Mouse (Mus musculus) kidney, postnatal 0 days (tissue): ENCODE measurements around the gene N6amt1. TPM values are rescaled to one million over a fixed set of nuclear protein-coding genes. Genes with fewer than 3 reads are reported as not detected.

Source experiments
- ATAC-seq: fragments of 200-750 bp; cut with Nextera tagmentation; replicated peaks from 2 replicates; pipeline ENCODE4 v1.8.0; 2017; ENCODE audit warnings: low read depth, moderate number of reproducible peaks, moderate TSS enrichment, moderate library complexity; ENCODE audit not compliant: low FRiP score
- DNase-seq: peaks from one replicate; pipeline ENCODE4 v3.0.0-alpha.2; 2016; ENCODE audit warnings: low spot score
- H3K27ac ChIP-seq: fragments of 300-500 bp; sonication (generic); 2 replicates; pipeline ENCODE4 v1.5.1; 2014; ENCODE audit warnings: mild to moderate bottlenecking
- H3K27me3 ChIP-seq: fragments of 300-500 bp; sonication (generic); 2 replicates; pipeline ENCODE4 v1.6.1; 2014; ENCODE audit warnings: low read length, mixed read lengths; ENCODE audit not compliant: insufficient read depth
- H3K36me3 ChIP-seq: fragments of 300-500 bp; sonication (generic); 2 replicates; pipeline ENCODE4 v1.6.1; 2014; ENCODE audit warnings: low read length, mixed read lengths; ENCODE audit not compliant: insufficient read depth
- H3K4me1 ChIP-seq: fragments of 300-500 bp; sonication (generic); replicated peaks from 2 replicates; pipeline ENCODE4 v1.6.1; 2014; ENCODE audit warnings: antibody characterized with exemption, low read length, mixed read lengths; ENCODE audit not compliant: insufficient read depth
- H3K4me2 ChIP-seq: fragments of 300-500 bp; sonication (generic); 2 replicates; pipeline ENCODE4 v1.6.1; 2014; ENCODE audit warnings: mild to moderate bottlenecking, low read length, moderate library complexity, mixed read lengths
- H3K4me3 ChIP-seq: fragments of 300-500 bp; sonication (generic); replicated peaks from 2 replicates; pipeline ENCODE4 v1.5.1; 2014; ENCODE audit warnings: low read depth, low read length
- H3K9ac ChIP-seq: fragments of 300-500 bp; sonication (generic); 2 replicates; pipeline ENCODE4 v1.6.1; 2014; ENCODE audit warnings: low read depth, low read length
- H3K9me3 ChIP-seq: fragments of 300-500 bp; sonication (generic); replicated peaks from 2 replicates; pipeline ENCODE4 v1.6.1; 2016; ENCODE audit warnings: low read length, inconsistent platforms, mixed read lengths
- CTCF ChIP-seq: IDR thresholded peaks from 2 replicates; pipeline ENCODE4 v1.5.1; 2016; ENCODE audit warnings: antibody characterized with exemption, low read depth, mild to moderate bottlenecking, moderate library complexity
- WGBS: fragments of 180-500 bp; shearing (Covaris S2); extraction: QIAGEN DNeasy Blood & Tissue Kit; methylation state at CpG from one replicate; pipeline ENCODE4 v1.1.7; 2014; 5-methylcytosine and 5-hydroxymethylcytosine counted together
- polyA plus RNA-seq: library from polyadenylated mRNA; unstranded; fragments of >200 nt; fragmentation: Nextera tagmentation; extraction: Ambion mirVana; gene quantifications from 2 replicates; pipeline ENCODE4 v1.2.1, GENCODE M21; 2015

N6amt1 gene
- 27.2 and 30.6 TPM in 2 replicates for polyA plus RNA-seq

DNA sequence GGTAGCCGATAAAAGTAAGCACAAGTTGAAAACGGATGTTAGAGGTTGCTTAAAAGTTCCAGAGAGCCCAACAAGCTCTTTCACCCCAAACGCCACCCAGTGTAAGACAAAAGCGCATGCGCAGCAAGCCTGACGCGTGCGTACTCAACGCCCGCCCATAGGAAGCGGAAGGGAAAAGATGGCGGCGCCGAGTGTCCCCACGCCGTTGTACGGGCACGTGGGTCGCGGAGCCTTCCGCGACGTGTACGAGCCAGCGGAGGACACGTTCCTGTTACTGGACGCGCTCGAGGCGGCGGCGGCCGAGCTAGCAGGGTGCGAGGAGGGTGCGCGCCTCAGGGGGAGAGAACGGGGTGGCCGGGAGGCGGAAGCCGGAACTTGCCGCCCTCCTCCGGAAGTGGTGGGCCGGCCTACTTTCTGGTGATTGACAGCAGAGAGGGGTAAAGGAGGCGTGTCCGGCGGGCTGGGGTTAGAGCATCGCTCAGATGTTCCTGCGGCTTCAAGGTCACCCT, at the start of gene N6amt1:
Gene N6amt1, plus strand, starts transcription at position 111 of the 509 bp plus-strand sequence.
- H3K9ac ChIP-seq: peak within 1 kb of the TSS; percentile 87
- DNase-seq: peak; percentile 97

GRCm38 (mm10) chr16:87305251-87306011, 48.6 kb upstream of the N6amt1 start:
- Histone ChIP-seq H3K27ac (no peak overlapping the region), H3K4me3 (no peak overlapping the region), H3K36me3 (no peaks in the 10 kb centered on the region), H3K4me2 (no peak overlapping the region), H3K4me1 (no peaks in the 10 kb centered on the region), H3K9ac (no peak overlapping the region), H3K27me3 (no peaks in the 10 kb centered on the region), H3K9me3 (no peaks in the 10 kb centered on the region)
- no peak for TF ChIP-seq CTCF
- 0 out of 2 replicates have a peak, but pooled peaks have one; percentile 40 for ATAC-seq
- 63% methylated on average over 11 of the region's 11 CpGs for WGBS
- DNase-seq: no peak

More for the DNA sequence above, at the start of gene N6amt1:
- H3K36me3 ChIP-seq: peaks cover 14% of the 10 kb centered on the region
- H3K4me1 ChIP-seq: peaks cover 5% of the 10 kb centered on the region; the same call in 1 of the 2 replicates
- H3K27ac ChIP-seq: peak within 1 kb of the TSS; percentile 98
- no peaks in the 10 kb centered on the region for H3K9me3 ChIP-seq
- 0% methylated on average over 46 of the region's 48 CpGs for WGBS
- peak within 1 kb of the TSS; percentile 81 for H3K4me3 ChIP-seq
- H3K27me3 ChIP-seq: no peaks in the 10 kb centered on the region
- peak within 1 kb of the TSS; percentile 55 for H3K4me2 ChIP-seq
- ATAC-seq: peak; percentile 99
- TF ChIP-seq CTCF: no peak

GRCm38 (mm10) chr16:87307109-87307735, 46.8 kb upstream of the N6amt1 start:
- ATAC-seq: no peak
- Histone ChIP-seq H3K9ac (no peak overlapping the region), H3K27ac (no peak overlapping the region), H3K27me3 (no peaks in the 10 kb centered on the region), H3K4me1 (no peaks in the 10 kb centered on the region), H3K9me3 (no peaks in the 10 kb centered on the region), H3K36me3 (no peaks in the 10 kb centered on the region), H3K4me2 (0 out of 2 replicates have a peak overlapping the region, but pooled peaks have one; percentile 16), H3K4me3 (no peak overlapping the region)
- TF ChIP-seq CTCF: no peak
- WGBS: 36% methylated on average over 10 of the region's 10 CpGs
- no peak for DNase-seq

GRCm38 (mm10) chr16:87310659-87311058, 43.3 kb upstream of the N6amt1 start:
- ATAC-seq: no peak
- no peak for TF ChIP-seq CTCF
- H3K4me3 ChIP-seq: no peak overlapping the region
- H3K4me1 ChIP-seq: no peaks in the 10 kb centered on the region
- H3K9ac ChIP-seq: no peak overlapping the region
- no peaks in the 10 kb centered on the region for H3K27me3 ChIP-seq
- DNase-seq: no peak
- no peak overlapping the region for H3K27ac ChIP-seq
- no peaks in the 10 kb centered on the region for H3K36me3 ChIP-seq
- 86% methylated on average over 4 of the region's 4 CpGs for WGBS
- no peaks in the 10 kb centered on the region for H3K9me3 ChIP-seq
- no peak overlapping the region for H3K4me2 ChIP-seq

DNA sequence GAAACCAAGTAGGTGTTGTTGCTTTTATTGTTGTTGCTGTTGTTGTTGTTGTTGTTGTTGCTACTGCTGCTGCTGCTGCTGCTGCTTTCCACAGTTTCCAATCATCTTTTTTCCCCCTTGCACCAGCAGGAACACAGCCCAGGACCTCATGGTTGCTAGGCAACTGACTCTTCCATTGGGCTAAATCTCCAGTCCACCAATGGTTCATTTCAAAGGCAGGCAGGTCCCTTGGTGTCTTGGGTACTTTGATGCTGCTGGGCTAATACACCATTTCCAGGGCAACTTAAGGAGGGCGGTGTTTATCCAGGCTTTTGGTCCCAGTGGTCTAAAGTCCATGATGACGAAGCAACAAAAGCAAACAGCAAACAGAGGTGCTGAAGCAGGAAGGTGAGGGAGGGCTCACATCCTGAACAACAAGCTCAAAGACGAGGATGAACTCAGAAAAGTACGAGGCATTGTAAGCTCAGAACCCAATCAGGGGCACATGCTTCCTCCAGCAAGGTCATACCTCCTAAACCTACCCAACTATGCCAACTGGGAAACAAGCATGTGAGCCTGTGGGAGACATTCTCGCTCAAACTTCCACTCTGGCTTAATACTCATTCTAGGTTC, 35.7 kb upstream of the N6amt1 start:
- Histone ChIP-seq H3K36me3 (no peaks in the 10 kb centered on the region), H3K4me2 (no peak overlapping the region), H3K9ac (no peak overlapping the region), H3K27ac (no peak overlapping the region), H3K9me3 (no peaks in the 10 kb centered on the region), H3K27me3 (no peaks in the 10 kb centered on the region), H3K4me3 (no peak overlapping the region), H3K4me1 (no peaks in the 10 kb centered on the region)
- no peak for TF ChIP-seq CTCF
- ATAC-seq: no peak
- WGBS: 81% methylated on average over 5 of the region's 5 CpGs
- DNase-seq: no peak

GRCm38 (mm10) chr16:87318998-87319397, 35.0 kb upstream of the N6amt1 start:
- H3K27ac ChIP-seq: no peak overlapping the region

More at GRCm38 (mm10) chr16:87318998-87319397, 35.0 kb upstream of the N6amt1 start:
- Histone ChIP-seq H3K9me3 (no peaks in the 10 kb centered on the region), H3K4me1 (no peaks in the 10 kb centered on the region), H3K27me3 (no peaks in the 10 kb centered on the region), H3K4me2 (no peak overlapping the region), H3K36me3 (no peaks in the 10 kb centered on the region), H3K4me3 (no peak overlapping the region), H3K9ac (no peak overlapping the region)
- TF ChIP-seq CTCF: no peak
- DNase-seq (no peak), ATAC-seq (no peak)
- WGBS: 84% methylated on average over 5 of the region's 5 CpGs
